Mouse (Mus musculus) heart, postnatal 14 days (tissue): ENCODE measurements around the gene Exoc6b. TPM values are rescaled to one million over a fixed set of nuclear protein-coding genes. Genes with fewer than 3 reads are reported as not detected.
A peak's percentile ranks its signal among the peaks of the same experiment; 100 is the strongest.
"Not testable (repeated sequence)": the region's sequence is repeated elsewhere in the genome, so short reads cannot be mapped to it uniquely, and the experiment has no call there.

Experiments used
- DNase-seq, 2 experiments: peaks; one replicate each; pipeline ENCODE4 v3.0.0; 2021 to 2022
- intact Hi-C: fragments of 180-260 bp; cut with DNase I; formaldehyde crosslinking; loops from one replicate; pipeline ENCODE4 v1.15.1; 2025
- total RNA-seq, 2 experiments: library from RNA; stranded (reverse); gene quantifications; 2 replicates each; pipeline ENCODE4 v1.2.3; 2021

Gene Exoc6b
- total RNA-seq, 2 experiments from 2014 or later, result 21.2 to 21.9 TPM

DNA sequence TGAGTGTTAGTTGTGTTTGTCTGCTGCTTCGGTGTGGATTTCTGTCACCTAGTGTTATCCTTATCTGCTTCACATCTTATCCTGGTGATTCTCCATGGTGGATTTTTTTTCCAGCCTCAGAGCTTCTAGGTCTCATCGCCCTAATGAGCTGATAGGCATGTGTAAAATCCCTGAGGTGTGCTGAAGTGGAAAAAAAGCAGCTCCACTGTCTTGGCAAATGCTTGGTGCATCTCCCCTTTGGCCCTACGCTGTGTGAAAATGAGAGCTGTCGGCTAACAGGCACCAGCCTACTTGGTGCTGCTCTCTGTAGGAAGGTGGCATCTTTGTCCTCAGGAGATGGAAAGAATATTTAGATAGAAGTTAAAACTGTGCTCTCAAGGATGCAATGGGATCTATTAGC, 422.1 kb downstream of the Exoc6b start:
- no peak for DNase-seq
- intact Hi-C loops, result no loop called here

DNA sequence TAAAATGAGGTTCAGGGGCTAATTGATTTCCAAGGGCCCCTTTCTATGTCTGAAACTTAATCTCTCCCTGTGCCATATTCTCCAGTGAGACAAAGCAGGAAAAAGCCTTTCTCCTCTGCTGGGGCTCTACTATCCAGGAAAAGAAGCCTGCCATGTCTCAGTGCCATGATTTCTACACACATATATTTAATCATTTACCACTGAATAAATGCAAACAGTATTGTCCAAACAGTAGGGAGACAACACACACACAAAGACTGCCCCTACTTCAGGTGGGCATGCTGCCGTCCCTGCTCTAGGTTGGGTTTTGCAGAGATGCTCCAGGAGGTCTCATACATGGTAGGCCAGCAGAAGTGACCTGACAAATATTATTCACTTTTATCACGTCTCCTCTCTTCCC, 422.6 kb downstream of the Exoc6b start:
- no peak for DNase-seq
- intact Hi-C loops, result no loop called here

DNA sequence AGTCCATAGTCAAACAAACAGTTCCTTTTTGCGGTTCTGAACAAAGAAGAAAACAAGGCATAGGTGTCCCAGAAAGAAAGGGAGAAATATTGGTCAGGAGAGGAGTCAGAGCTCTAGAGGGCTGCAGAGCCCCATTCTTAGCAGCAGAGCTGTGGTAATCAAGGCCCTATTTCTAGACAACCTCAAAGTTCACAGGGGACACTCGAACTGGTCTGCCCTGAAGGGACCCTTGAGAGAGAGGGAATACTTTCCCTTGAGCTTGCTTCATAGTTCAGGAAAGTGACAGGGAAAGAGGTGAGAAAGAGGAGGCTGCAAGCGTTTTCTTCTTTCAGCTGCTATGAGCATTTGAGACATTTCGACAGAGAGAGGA, 428.3 kb downstream of the Exoc6b start:
- intact Hi-C loops, result no loop called here
- no peak for DNase-seq

DNA sequence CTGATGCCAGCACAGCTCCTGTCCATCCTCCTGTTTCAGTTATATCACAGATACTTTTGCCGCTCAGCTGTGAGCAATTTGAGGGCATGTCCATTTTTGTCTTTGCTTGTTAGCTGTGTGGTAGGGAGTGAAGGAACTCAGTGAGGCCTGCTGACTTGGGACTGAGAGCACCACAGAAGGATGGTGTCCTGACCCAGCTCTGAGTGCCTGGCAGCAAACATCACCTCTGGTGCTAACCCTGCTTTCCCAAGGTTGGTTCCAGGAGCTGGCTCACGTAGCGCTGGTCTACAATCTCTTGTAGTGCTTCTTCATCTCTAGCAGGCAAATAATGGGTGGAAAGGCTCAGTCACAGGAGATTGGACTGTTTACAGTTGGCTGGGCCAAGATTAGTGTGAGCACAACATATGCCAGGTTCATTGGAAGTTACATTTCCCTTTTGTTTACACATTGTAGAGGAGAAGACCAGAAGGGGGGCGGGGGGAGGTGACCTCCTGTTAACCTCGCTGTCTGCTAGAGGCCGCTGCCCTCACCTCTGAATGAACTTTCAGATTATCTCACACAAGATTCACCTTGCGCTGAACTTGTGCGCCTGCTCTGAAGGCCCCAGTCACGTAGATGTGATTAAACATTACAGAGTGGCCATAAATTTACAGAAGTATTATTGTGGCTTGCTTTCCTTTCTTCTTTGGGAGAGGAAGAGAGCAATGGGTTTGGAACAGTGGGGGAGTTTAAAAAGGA, 428.8 kb downstream of the Exoc6b start:
- peak; percentile 17 to 23 for DNase-seq
- intact Hi-C loops, result no loop called here

DNA sequence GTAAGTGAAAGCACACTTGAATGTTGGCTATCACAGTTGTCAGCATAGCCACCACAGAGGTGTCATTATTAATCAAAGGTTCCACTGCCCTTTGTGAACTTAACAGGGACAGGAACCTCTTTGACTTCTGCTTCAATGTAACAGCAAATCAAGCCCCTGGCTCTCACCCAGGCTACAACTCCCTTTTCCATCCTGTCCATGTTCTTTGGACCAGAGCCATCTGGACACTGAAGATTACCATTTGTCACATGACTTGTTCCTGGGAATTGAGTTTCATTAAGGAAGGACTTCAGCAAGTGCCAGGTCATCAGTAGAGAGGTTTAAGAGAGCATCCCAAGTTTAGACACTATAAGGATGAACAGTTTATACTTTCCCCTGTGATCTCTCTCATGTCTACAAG, 431.1 kb downstream of the Exoc6b start:
- peak; percentile 46 to 66 for DNase-seq
- intact Hi-C loops, result no loop called here

DNA sequence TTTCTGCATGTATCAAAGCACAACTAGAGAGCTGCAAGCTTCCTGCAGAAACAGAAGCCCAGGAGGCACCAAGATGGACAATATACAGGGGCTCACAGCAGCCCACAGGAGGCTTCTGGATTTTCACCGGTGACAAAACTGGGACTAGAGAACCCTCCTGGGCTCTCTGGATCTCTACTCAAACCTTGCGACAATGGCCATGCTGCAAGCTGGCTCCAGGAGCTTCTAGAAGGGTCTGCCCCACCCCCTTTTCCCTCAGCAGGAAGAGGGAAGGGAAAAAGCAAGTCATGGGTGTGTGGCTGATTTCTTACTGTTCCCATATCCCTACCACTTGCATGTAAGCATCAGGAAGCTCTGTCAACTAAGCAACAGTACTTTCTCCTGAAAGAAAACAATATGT, 437.7 kb downstream of the Exoc6b start:
- intact Hi-C loops, result no loop called here
- no peak for DNase-seq

DNA sequence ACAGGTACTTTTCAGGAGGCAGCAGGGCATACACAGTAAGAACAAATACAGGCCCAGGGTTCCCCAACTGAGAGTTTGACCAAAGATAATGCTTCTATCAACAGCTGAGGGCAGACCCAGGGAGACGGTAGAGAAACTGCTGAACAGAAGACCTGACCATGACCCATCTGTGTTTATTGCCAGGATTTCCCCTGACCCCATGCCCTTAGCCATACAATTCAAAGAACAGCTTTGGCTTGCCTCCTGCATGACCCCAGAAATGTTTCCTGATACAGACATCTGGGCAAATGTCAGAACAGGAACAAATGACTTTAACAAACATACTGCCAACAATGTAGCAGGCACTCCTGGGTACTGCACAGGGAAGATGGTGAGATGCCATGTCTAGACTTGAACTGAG, 439.0 kb downstream of the Exoc6b start:
- intact Hi-C loops, result no loop called here
- DNase-seq, result no peak

DNA sequence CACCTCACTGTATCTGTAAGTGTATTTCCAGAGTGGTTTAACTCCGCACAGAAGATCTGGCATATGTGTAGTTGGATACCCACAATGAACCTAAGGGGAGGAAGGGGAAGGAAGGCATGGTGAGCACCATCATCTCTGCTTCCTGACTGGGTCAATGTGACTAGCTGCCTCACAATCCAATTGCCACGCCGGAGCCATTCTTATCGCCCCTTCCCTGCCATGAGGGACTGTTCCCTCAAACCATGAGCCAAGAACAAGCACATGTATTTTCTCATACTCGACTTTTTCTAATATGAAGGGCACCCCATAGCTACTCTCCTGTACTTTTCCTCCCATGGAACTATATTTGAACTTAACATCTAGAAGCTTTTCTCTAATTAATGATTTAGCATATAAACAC, 440.5 kb downstream of the Exoc6b start:
- intact Hi-C loops, result no loop called here
- DNase-seq, result no peak

DNA sequence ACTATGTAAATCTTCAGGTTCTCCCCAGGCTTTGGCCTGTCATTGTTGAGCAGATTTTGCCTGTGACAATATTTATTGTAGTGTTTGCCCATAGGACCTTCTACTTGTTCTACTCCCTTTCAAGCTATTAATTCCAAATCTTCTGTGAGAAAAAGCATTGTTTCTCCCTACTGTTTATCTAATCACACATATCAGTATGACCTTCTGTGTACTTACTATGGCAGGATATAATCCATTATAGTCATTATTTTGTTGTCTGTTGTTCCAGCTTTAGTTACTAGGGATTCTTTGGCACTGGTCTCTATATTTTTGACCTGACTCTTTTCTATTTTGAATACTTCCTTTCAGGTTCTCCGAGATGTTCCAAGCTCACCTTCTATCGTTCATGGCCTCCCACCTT, 442.9 kb downstream of the Exoc6b start:
- DNase-seq, result no peak
- intact Hi-C loops, result no loop called here

DNA sequence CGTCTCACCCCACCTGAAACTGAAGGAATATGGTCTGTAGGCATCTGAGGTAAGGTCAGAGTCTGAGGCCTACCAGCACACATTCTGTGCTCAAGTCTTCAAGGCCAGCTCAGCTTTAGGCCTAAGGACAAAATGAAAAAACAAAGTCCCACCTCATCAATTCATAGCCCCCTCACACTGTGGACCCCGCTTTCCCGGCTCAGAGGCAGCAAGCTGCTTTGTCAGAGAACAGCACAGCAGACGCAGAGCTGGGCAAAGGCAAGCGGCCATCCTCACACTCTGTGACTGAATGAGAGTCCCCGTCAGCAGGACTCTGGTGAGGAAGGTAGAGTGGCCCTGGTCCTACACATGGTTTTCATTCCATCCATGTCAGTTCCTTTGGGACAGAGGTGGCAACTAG, 450.1 kb downstream of the Exoc6b start:
- intact Hi-C loops, result no loop called here
- no peak for DNase-seq

DNA sequence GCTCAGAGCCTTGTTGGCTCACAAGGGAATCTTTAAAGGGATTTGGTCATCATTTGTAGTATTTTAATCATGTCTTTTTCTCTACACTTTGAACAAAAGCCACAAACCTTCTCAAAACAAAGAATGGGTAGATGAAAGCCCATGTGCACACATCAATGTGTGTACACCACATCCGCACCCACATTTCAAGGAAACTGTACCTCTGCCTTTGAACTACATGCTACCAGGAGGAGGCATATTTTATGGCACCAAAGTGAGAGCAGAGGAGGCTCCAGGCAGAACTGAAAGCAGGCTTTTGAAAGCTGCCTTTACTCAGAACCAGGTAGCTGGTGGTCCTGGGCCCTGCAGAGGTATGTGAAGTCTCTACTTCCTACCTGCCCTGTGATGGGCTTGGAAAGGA, 452.3 kb downstream of the Exoc6b start:
- intact Hi-C loops, result no loop called here
- no peak for DNase-seq

DNA sequence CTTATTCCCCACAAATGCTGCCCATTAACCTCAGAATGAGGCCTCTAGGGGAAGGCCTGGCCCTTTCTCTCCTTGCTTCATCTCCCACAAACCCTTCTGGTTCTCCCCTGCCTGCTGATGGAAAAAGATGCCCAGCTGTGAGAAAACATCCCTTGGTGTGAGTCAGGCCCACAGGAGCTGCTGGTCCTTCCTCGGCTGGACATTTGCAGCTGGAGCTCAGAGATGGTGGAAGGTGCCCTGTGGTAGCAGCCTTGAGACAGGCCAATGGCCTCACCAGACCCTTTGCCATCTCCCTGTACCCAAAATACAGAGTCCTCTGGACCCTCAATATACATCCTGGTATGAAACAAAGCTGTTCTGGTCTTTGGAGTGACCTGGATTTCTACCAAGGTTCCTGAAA, 452.7 kb downstream of the Exoc6b start:
- intact Hi-C loops, result no loop called here
- DNase-seq, result no peak

DNA sequence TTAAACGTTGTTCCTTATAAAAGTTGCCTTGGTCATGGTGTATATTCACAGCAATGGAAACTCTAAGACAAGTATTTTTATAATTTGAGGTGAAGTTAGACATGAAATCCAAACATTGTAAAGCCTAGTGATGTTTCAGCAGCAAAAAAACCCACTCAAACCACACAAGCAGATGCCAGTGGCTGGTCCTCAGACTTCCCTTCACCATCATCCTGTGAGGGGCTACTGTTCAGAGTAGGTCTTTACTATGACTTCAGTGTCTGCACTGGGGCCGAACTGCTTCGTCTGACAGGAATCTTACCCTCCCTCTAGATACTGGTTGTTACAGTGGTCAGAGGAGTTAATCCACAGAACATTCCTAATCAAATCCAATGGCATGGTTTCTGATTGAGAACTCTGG, 455.8 kb downstream of the Exoc6b start:
- intact Hi-C loops, result no loop called here
- DNase-seq, result no peak

DNA sequence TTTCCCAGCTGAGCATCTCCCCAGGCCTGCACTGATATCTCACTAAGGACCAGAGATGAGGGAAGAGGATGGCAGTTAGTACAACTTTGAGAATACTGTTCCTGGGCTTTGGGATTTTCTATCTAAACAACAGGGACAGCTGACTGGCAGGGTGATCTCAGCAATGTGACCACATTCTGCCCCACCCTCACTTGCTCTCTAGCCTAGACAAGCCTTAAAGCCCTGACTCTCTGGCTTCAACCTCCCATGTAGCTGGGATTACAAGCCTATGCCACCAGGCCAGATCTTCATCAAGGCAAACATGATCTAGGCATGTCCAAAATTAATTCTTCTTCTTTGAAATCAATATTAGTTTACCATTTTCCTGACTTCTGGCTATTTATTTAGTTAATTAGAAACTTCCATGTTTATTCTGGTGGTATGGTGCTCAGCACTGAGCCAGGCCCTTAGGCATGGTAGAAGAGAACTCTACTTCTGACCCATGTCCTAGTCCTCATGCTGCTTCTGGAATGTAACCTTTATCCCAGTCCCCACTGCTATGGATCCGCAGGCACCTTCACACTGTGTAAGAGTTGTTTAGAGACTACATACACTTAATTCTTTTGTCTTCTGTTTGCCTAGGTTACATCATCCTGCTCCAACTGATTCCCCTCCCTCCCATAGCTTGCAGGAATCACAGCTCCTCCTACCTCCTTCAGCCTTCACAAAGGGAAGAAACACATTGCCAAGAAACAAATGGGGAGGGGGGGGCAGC, 468.0 kb downstream of the Exoc6b start:
- DNase-seq, result no peak

DNA sequence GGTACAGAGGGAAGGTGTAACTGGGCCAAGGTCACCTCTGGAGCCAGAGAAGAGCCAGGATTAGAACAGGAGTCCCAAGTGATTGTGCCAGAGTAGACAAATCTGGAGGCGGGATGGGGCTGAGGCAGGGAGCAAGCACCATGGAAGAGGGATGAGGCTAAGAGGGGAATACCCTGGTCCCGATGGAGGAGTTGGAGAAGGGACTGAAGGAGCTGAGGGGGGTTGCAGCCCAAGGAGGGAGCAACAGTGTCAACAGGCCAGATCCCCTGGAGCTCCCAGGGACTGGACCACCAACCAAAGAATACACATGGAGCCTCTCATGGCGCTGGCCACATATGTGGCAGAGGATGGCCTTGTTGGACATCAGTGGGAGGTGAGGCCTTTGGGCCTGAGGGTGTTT, 470.0 kb downstream of the Exoc6b start:
- DNase-seq, intact Hi-C loops: not testable (repeated sequence)

More for the DNA sequence above, 468.0 kb downstream of the Exoc6b start:
- intact Hi-C loops, result no loop called here

DNA sequence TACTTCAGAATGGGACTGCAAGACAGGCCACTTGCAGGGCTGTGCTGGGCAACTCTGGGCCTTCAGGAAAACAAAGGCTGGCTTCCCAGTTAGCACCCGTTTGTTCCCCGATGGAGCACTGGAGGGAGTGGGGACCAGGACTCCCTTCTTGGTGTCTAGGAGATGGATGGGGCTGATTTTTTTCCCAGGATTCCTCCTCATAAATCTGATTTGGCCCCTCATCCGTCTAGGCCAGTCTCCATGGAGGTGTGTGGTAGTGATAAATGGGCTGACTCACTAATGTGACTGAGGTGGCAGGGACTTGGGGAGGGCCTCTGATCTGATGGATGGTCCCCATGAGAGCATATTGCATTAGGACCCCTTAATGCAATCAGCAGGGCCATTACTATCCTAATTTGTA, 470.6 kb downstream of the Exoc6b start:
- intact Hi-C loops, result no loop called here
- no peak for DNase-seq

DNA sequence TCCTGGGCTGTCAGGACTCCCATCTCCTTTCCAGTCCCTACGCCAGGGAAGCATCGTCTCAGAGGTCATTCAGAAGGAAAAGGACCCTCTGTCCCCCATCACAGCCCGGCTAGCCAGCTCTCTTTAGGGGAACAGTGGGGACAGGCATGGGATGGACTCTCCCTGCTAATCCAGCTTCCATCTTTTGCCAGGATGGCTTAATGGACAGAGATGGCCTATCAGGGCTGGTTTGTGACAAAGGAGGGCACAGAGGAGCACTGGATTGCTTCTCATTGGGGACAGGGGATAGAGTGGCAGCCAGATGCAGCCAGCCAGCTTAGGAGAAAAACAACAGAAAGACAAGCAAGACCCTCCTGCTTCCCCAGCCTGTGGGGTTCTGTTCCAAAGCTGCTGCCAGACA, 474.7 kb downstream of the Exoc6b start:
- intact Hi-C loops, result loop anchor here (5.0 kb wide), 2 partner anchors 423 to 497 kb away; no protein-coding TSS in a partner anchor
- peak in 1 of 2 experiments; percentile 0 for DNase-seq

DNA sequence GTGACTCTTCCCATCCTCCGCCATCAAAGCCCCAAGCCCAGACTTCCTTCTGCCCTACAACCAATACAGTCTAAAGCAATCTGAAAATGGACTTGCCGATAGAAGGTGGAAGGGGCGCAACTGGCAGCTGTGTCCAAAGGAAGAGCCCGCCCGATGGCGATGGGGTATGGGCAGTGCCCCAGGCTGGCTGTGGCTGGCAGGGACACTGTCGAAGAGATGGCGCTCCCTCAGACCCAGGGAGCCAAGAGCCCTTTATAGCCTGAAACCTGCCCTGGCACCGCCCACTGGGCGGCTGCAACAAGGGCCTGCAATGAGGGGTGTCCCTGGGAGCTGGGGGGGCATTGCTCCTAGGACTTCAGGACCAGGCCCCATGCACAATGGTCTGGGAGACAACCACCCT, 475.6 kb downstream of the Exoc6b start, which contains the start of gene Cyp26b1:
Gene Cyp26b1 (minus strand): TSS at position 216 of the 400 bp plus-strand sequence.
- DNase-seq, result peak in 1 of 2 experiments; percentile 1

DNA sequence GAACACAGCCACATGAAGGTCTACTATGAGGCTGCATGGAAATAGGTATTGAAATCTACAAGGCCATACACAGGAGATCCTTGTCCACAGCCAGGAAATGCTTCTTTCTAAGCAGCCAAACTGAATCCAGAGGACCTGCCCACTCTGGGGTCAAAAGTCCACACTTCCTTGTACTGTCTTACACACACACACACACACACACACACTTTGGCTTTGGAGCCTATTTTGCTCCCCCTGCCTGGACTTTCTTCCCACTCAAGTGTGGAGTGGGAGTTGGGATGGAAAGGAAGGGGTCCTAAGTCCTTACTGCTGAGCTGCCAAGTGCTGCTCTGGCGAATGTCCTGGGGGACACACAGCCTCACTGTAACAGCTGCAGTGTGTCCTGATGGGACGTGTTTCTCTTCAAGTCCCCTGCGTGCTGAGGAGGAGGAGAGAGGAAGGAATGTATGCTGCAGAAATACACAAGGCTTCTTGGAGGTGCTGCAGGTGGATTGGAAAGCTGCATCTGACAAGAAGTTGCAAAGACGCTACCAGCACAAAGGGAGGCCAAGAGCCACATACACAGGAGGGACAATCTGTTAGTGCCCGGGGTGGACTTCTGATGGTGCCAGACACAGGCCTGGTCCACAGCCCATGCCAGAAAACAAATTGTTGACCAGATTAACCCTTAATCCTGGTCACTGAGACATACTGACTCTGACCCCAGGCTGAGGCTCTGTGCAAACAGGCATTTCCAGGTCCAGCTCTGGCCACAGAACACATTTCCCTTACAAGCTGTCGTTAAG, 478.2 kb downstream of the Exoc6b start:
- intact Hi-C loops, result loop anchor here (5.0 kb wide), 2 partner anchors 426 to 494 kb away; no protein-coding TSS in a partner anchor
- peak; percentile 3 to 17 for DNase-seq

More for the DNA sequence above, 475.6 kb downstream of the Exoc6b start, which contains the start of gene Cyp26b1:
- intact Hi-C loops, result loop anchor here (5.0 kb wide), 2 partner anchors 424 to 496 kb away; no protein-coding TSS in a partner anchor

DNA sequence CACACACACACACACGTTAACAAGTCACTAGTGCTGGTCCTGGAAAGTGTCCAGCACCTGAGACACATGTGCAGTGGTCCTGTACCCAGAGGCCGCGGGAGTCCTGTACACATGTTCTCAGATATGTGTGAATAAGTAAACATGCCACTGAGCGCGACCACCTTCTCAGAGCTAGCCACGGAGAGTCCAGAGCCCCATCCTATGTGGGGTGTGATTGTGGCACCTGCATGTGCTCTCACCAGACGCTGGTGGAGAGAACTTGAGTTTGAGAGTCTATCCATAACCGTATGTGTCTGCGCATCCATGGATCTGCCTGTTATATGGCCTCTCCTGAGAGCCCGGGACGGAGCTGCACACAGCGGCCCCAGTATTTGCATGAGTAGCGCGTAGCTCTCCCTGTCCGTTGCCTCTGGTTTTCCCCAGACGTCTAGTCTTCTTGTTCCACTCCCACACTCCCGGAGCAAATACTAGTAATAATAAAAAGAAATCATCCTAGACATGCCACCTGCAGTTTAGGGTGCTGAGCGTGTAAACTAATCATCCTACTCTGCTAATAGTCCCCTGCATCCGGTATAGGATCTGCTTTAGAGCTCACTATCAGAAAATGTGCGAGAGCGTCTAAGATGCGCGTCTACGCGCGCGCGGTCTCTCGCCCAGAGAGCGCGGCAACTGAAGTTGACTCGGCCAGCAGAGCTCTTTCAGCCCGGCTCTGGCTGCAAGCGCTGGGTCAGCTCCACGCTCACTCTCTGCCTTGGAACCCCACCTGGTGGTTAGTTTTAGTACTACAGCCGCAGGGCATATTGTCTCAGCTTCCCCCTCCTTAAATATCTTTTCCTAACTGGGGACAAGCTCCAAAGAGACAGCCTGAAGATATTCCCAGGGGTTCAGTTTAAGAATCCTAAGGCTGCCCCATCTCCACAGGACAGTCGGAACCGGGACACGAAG, 479.3 kb downstream of the Exoc6b start:
- peak; percentile 88 to 95 for DNase-seq
- intact Hi-C loops, result loop anchor here (2.0 to 5.0 kb wide), 5 partner anchors 183 to 493 kb away; no protein-coding TSS in a partner anchor
